Mouse (Mus musculus) cerebellum, postnatal 4 days (tissue): ENCODE measurements around the gene C3.
A peak's percentile ranks its signal among the peaks of the same experiment; 100 is the strongest.

Experiments
- DNase-seq, 2 experiments: peaks; one replicate each; pipeline ENCODE4 v3.0.0; 2022; ENCODE audit warnings: low spot score in 2 of 2, mixed read lengths in 1 of 2

C3 gene

DNA sequence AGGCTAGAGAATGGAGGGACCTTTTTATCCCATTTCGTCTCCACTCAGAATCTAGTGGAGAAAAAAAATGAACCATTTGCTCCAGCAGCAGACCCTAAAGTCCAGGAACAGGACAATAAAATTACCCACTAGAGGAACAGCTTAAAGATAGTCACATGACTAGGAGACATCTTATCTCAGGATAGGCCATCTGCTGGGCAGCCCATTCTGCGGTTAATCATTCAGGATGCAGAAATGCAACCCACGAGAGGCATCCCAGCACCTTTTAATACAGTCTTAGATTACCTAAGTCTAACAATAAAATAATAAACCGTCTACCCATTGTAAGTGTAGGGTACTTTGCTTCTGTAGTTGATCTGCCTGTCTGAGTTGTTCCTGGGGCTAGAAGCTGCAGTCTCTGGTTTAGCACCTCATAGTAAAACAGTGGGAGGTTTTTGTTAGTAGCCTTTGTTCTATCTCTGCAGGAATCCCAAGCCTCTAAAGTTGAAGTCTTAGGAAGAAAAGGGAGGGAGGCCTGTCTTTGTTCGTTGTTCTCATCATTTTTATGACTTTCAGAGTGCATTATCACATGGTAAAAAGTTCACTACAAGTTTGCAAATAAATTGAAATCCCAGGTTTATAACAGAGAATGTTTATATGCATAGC, 57.2 kb downstream of the C3 start:
- no peak for DNase-seq

DNA sequence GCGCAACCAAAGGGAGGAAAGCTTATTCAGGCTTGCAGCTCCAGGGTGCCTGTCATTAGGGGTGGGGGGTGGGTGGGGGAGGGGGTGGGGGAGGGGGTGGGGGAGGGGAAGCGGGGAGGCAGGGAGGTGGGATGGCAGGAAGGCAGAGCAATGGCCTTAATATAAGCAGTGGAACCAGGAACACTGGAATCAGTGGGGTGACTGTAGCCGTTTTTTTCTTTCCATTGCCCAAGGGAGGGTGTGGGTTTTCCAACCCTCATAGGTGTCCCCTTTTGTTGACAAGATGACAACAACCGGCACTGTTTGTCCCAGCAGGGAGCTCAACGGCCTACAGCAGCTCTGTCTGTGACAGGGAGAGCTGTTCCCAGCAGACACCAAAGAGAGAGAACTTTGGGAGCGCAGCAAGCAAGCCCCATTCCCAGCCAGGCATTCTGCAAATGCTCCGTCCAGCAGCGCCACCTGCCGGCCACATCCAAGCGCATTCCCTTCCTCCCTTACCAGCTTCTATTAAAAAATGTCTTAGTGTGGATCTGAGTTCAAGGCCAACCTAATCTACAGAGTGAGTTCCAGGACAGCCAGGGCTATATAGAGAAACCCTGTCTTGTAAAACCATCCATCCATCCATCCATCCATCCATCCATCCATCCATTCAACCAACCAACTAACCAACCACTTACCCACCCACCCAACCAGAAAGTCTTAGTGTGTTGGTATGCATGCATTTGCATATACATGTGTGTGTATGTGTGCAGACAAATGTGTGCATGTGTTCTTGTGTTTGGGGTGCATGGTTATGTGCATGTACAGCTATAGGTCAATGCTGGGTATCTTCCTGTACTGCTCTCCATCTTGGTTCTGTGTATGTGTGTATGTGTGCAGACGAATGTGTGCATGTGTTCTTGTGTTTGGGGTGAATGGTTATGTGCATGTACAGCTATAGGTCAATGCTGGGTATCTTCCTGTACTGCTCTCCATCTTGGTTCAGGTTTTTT, 60.8 kb downstream of the C3 start:
- peak; percentile 86 to 91 for DNase-seq
